Mouse (Mus musculus) WW6 (cell line): ENCODE data around the gene Msrb3.

ENCODE experiments used
- DNase-seq: peaks from one replicate; pipeline ENCODE4 v3.0.0-alpha.2; 2013; ENCODE audit warnings: low read depth, low spot score

Gene Msrb3

DNA sequence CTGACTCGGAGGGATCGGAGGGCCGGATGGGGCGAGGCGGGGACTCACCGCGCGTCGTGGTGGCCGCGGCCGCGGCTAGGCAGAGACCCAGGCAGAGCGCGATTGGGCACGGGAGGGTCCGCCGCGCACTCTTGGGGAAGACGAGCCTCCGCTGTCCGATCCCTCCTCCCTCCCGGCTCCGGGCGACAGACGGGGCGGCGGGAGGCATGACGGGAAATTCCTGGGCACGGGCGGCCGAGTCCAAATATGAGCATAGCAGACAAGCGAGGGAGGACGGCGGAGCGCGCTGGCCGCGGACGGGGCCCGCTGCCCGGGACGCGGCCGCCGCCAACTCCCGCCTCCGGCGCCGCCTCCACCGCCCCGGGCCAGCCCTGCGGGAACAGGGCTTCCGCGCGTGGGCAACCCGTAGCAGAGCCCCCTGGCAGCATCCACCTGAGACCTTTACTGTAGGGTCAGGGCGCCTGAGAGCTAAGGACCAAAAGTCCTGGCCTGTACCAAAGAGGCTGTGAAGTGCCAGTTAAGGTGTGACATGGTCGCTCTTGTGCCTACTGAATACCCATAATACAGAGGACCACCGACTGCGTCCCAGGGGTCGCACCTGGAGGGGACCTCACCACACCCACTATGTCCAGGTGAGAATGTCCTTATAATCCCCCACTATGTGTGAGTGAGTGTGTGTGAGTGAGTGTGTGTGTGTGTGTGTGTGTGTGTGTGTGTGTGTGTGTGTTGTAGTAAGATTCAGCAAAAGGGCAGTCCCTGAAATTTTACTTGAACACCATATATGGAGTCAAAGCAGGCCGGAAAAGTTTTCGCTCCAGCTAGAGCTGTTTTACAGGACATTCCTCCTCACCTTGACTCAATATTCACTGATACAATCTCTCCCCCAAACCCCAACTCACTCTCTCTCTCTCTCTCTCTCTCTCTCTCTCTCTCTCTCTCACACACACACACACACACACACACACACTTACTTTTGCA is at the start of gene Msrb3:
Msrb3 (minus strand) TSS at position 317 of the 978 bp plus-strand sequence.
- DNase-seq: no peak

DNA sequence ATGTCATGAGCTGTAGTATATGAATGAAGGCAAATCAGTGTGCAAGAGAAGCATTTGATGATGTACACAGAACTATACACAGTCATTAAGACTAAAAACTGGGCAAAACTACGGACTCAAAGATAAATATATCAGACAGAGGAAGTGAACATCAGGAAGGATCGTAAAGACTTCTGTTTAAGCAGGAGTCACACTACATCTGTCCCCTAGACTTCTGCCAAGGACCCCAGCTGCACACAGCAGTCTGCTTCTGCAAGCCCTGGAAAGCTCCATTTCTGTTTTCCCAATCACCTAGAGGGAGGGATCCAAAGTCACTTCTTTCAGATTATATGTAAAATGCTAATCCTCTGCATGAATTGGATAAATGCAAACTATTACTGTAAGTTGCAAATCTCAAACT is 49.6 kb upstream of the Msrb3 start:
- no peak for DNase-seq

DNA sequence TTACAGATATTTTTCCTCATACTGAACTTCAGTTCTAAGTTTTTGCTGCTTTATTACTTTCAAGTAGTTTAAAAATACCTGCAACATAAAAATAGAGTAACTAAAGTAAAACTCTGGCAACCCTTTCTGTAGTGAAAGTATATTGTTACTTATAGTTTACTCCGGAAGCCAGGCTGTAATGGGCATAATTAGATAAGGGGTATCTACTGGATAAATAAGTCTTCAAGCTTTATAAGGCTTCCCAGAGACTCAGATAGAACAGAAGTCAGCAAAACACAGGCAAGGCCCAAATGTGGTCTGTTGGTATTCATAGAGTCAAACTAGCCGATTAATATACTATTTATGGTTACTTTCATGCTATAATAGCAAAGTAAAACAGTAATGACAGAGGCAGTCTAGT is 48.9 kb upstream of the Msrb3 start:
- DNase-seq: no peak

DNA sequence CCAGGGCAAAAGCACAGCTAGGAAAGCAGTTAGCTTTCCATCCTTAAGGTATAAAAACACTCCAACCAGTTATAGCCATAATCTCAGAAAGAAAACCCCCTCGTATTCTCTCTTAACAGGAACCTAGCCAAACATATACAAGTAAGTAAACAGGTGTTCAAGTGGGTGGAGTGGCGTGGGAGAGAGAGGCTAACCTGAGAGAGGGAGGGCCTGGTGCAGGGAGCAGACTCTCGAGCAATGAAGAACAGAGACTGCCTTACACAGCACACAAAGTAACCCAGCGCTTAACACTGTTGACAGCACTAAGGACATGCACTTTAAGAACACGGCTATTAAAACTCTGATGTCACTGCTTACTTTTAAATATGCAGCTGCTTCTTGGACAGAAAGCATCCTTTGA is 47.9 kb upstream of the Msrb3 start:
- no peak for DNase-seq

DNA sequence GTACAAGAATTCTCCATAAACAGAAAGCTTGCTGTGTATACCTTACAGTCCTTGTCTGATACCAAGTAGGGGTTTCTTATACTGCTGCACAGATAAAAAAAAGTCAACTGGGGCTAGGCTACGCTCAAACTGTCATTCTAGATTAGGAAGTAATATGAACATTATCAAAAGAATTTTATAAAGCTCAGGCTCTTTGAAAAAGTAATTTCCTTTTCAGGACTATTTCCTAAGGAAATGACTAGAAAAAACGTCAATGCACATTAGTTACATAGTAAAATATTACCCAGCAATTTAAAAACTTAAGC is 40.0 kb upstream of the Msrb3 start:
- no peak for DNase-seq

DNA sequence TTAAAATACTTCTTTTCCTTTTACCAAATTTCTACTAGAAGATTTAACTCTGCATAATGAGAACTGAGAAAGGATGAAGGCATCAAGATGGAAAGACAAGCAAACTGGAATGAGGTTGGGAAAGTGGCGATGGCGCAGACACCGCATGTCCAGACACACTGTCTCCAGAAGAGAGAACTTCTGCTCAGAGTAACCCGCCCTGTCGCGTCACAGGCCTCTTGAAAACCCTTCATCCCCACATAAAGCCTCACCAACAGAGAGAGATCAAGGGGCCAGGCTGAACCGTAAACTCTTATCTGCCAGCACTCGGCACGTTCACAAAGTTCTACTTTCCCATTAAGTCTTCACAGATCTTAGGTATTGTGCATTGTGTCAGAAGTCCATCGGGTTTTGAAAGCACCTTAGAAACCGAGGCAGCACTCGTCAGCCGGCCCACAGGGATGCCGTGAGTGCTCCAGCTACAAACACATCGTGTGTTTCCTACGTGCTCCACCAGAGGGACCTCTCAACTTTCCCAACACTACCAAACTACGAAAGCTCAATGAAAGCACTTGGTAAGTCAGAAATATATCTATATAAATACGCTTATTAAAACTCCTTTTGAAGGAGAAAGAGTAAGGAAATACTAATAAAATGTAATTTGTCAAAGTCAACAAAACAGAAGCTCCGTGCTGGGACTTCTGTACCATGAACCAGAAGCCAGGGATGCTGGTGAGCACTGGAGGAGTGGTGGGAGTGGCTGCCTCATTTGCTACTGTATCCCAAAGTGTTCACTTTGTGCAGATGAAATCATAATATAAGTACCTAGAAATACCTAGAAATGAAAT is 39.4 kb upstream of the Msrb3 start:
- no peak for DNase-seq

DNA sequence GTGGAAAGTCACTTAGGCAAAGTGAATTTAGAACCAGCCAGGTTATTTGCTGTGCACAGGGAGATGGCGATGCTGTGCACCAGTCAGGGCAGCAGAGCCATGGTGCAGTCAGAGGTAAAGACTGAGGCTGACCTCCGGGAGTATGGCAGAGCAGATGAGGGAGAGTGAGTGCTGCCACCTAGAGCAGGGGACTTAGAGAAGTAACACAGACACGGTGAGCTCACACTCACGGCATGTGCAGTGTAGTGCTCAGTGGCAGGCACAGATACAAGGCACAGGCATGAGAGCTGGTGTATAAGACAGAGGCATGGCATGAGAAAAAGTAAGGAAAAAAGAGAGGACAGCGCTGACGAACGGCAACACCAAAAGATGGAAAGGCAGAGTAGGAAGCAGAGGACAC is 30.6 kb upstream of the Msrb3 start:
- DNase-seq: no peak

DNA sequence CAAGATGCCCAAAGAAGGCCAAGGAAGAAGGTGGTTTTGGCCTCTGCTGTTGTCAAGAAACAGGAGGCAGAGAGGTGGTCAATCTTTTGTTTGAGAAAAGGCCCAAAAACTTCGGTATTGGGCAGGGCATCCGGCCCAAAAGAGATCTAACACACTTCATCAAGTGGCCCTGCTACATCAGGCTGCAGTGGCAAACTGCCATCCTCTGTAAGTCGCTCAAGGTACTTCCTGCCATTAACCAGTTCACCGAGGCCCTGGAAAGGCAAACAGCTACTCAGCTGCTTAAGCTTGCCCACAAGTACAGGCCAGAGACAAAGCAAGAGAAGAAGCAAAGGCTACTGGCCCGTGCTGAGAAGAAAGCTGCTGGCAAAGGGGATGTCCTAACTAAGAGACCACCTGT is 29.3 kb upstream of the Msrb3 start:
- no peak for DNase-seq

DNA sequence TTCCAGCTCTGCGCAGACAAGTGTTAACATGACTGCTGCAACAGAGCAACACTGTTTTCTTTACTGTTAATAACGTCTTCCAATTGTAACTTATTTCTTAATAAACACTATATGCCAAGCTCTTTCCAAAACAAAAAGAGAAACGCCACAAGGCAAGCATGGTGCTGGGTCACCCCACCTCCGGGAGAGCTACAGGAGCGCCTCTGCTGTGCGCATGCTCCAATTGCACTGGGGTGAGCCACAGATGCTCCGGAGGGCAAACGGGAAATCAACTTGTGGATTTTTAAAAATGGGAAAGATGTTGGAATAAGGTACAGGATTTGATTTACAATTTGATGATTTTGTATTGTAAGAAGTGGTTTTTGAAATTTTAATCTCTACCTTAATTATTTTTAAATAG is 27.3 kb upstream of the Msrb3 start:
- no peak for DNase-seq

DNA sequence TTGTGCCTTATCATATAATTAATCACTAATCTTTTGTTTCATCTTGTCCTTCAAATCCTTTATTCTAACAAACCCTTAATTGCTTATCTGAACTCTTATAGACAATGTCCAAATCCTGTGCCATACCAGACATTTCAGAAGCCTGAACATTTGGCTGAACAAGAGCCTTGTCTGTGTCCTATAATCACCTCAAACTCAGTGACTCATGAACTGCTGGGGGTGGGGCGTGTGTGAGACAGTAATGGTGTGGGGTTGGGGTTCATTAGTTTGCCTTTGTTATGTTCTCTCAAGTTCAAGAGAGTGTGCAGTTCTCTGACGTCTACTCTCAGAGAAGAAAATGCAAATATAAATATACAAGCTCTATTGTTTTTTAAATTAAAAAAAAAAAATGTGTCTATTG is 22.6 kb upstream of the Msrb3 start:
- DNase-seq: no peak

DNA sequence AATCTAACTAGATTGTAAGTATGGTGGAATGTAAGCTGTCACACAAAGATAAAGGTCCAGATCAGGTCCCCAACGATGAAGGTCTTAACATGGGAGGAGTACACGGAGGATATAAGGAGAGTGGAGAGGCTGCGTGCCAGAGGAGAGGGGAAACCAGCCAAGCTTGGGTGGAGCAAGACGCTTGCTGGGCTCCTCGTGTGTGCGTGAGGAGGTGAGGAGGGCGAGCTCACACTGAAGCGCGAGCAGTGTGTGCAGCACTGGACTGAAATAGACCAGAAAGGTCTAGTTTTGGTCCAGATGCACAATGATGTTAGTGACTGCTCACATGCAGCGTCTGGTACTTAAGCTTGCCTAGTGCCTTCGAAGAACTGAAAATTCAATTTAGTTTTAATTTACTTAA is 21.7 kb upstream of the Msrb3 start:
- DNase-seq: no peak

DNA sequence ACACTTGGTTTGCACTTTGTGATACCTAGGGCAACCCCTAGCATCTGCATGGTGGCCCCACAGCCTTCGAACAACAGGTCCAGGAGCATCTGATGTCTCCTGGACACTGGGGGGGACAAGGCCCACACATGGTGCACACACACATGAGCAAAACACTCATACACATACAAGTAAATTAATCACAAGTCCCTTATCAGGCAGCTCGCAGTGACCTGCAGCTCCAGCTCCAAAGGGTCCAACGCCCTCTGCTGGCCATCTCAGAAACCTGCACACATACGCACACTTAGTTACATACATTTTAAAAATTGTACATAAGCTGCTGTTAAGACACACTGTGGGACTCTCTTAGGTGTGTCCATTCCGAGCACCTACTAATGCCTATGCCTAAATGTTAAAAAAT is 17.3 kb upstream of the Msrb3 start:
- DNase-seq: no peak

DNA sequence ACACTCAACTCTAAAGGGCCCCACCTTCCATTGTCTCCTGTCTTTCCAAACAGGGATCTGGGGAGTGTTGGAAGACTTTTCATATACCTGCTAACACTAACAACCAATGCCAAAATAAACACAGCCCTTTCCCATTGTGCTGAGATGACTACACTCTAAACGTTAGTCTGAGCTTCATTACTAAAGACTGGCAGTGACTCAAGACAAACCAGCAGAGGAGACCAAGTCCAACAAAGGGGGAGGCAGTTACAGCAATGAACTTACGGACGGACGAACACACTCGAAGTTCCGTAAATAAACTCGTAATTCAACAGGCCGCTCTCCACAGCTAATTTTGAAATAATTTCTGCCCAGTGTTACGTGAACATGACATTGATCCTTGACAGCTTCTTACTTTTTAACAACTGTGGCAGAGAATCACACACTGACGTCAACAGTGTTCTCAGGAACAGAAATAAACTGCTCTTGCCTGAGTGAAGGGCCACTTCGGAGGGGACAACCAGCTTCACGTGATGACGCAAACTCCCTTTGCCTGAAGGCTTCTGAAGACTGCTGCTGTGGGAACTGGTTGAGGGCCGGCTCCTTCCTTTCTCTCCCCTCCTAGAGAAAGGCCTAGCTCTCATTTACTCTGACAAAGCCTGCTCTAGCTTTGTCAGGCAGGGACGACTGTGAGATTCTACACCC is 16.2 kb upstream of the Msrb3 start:
- DNase-seq: no peak

DNA sequence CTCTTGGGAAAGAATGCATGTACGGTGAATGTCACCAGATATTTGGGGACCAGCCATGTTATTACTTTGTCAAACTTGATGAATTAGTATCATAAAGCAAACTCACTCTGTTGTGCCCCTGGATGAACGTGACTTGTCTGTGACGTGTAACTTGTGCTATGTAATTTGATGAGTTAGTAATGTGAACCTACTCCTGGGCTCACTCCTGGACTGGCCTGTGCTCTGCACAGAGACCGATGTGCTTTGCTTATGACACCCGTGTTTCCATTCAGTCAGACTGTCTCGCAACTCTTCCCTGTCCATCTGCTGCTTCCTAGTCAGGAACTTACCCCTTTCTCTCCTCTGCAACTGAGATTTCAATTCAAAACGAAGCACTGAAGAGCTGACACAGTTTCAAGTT is 15.4 kb upstream of the Msrb3 start:
- no peak for DNase-seq

DNA sequence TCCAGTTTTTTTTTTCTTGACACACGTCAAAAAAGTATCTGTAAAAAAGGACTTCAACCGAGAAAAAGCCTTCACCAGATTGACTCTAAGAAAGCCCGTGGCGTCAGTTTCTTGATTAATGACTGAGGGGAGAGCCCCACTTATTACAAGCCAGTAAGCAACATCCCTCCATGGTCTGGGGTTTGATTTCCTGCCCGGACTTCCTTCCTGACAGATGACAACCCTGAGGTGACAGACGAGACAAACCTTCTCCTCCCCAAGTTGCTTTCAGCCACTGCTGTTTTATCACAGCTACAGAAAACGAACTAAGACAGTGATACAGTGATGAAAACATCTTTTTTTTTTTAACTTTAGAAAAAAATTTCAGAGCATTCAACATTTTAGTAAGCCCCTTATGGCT is 14.9 kb upstream of the Msrb3 start:
- no peak for DNase-seq

DNA sequence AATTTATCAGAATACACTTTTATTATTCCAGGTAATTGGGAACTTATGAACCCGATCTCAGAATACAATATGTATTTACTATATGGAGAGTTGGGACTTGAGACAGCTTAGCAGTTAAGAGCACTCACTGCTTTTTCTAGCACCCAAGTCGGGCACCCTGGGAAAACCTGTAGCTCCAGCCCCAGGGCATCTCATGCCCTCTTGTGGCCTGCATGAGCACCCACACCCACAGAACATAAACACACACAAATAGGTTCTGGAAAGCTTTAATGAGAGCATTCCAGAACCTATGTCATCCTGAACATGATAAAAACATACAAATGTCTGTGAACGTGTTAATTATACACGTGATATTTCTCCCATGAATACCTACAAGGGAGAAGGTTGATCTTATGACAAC is 13.1 kb upstream of the Msrb3 start:
- DNase-seq: no peak

DNA sequence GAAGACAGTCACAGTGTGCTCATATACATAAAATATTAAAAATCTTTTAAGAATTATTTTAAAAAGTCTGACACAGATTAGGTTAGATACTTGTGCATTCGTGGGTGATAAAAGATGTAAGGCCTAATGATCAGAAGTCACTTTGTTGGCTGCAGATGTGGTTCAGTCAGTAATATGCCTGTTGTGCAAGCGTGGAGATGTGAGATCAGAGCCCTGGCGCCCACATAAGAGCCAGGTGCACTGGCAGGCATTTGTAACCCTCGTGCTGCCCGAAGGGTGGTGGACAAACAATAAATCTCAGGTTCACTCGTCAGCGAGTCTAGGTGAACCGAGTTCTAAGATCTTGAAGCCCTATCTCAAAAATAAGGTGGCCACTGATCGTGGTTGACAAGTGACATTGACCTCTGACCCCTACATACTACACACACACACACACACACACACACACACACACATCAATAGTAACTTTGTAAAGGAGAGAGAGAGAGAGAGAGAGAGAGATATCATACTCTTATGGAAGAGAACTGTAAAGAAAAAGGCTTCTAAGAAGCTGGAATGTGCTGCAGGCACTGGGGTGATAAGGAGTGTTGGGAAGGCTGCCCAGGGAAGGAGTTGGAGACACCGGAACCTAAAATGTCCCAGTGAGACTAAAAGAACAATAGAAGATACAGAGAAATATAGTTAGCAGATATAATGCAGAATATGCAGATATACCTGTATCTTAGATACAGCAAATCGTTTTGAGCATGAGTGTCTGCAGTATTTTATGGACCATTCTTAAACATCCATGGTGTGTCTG is 10.1 kb upstream of the Msrb3 start:
- DNase-seq: no peak

DNA sequence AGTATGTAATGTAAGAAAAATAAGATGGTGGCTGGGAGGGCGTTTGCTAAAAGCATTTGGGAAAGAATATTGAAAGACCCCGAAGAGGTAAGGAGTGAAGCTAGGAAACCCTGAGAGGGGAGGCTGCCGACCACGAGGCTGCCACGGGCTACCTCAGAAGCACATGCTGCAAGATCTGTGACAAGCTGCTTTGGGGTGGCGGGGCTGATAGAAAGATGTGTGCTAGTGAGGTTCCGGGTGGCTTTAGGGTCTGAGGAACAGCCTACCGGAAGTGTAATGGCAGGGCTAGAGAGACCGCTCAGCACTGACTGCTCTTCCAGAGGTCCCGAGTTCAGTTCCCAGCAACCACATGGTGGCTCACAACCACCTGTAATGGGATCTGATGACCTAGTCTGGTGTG is 5.8 kb upstream of the Msrb3 start:
- DNase-seq: no peak

DNA sequence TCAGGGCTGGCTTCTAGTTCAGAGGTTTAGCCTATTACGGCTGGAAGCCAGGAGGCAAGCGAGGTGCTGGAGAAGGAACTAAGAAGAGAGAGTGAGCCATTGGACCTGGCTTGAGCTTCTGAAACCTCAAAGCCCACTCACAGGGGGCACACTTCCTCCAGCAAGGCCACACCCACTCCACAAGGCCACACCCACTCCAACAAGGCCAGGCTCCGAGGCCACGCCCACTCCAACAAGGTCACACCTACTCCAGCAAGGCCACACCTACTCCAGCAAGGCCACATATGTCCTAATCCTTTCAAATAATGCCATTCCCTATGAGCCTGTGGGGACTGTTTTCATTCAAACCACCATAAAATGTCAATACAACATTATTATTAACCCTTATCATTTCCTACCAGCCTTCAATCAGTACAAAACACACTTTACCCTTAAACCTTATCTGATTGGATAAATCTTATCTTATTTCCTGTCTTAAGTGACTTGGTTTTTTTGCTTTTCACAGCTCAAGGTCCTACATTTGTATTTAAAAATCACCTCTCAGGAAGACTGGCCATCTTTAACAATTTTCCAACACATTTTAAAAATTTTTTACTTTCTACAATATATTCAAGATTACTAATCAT is 5.1 kb upstream of the Msrb3 start:
- peak; percentile 53 for DNase-seq

DNA sequence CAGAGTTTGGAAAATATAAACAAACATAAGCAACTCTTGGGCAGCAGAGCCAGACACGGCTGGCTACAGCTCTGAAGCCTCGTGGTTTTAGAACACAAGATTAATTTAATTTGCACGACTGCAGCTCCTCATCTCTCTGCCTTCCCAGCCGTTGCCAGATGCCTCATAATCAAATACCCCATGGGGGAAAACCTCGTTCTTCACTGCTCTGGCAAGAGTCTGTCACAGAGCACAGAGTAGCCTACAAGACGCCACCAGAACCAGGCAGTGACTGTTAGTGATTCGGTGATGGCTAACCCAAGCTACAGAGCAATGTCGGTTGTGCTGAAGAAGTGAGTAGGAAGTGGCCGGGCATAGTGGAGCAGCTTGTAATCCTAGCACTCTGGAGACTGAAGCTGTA is 2.8 kb upstream of the Msrb3 start:
- DNase-seq: no peak

DNA sequence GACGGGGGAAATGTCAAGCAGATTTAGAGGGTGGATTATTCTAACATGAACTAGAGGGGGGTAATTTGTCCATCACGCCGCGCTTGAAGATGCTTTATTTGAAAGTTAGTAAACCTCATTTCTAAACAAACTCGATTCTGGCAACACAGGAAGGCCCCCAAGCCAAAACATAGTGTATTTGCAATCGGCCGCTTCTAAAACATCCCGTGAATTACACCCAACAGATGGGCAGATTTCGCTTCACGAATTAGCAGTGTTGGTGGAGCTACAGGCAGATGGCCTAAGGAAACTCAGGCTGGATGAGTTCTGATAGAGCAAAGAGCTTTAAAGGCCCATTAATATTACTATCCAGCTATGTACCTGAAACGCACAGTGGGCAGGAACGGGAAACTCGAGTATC is 1.2 kb upstream of the Msrb3 start:
- DNase-seq: no peak
